Comparison of ENCODE assay signal across 19 mouse cellular contexts in the genomic region with DNA sequence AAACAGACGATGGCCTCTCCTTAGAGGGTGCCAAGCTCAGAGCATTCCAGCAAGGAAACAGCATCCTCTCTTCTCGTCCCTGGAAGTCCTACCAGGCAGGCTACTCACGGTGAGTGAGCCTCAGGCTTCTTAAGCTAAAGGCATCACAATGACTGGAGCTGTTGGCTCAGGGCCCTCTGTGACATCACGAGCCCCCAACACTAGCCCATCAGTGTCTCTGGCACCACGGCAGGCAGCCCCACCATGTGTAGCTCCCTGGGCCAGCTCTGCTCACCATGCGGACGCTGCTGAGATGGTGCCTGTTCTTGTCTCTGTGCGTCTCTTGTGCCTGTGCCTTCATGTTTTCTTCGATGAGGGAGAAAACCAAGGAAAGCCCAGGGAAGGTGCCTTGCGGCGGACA. TPM values are rescaled to one million over a fixed set of nuclear protein-coding genes. Genes with fewer than 3 reads are reported as not detected.
A peak's percentile ranks its signal among the peaks of the same experiment; 100 is the strongest.
DNase-seq lines count a peak whose midpoint lies in the region; ATAC-seq and TF ChIP-seq lines count a peak whose summit lies in the region.
"Had no signal": no experiment of that assay in that cellular context is flagged by ENCODE, and none has a peak within 500 bp of the region (broad histone marks: within the 10 kb centered on the region; RNA-seq: fewer than 3 reads in every experiment).

Fam209 (plus strand) TSS at position 203 of the 400 bp plus-strand sequence.

- ATAC-seq in embryonic facial prominence, embryonic 13.5 days (ENCODE audit: insufficient number of reproducible peaks, insufficient read depth, low FRiP score, low TSS enrichment, low read depth): no peak
- ATAC-seq in intestine, embryonic 15.5 days: no peak
- ATAC-seq in intestine, postnatal 0 days: no peak
- no peak for ATAC-seq in lung, postnatal 0 days
- ATAC-seq in stomach, embryonic 16.5 days (ENCODE audit: insufficient read depth, low FRiP score): no peak
- ATAC-seq in megakaryocyte, adult 5-6 weeks (ENCODE audit: poor library complexity, severe bottlenecking): no peak

- TF ChIP-seq EP300 in lung, postnatal 0 days (IDR thresholded peaks at IDR 0.05): no peak

- no peak for TF ChIP-seq CTCF in intestine, postnatal 0 days (IDR thresholded peaks at IDR 0.05; ENCODE audit: low read depth)
- TF ChIP-seq CTCF in lung, postnatal 0 days (IDR thresholded peaks at IDR 0.05): no peak

- peak within 1 kb of the TSS; percentile 49; the same call in 1 of the 2 replicates for H3K9ac ChIP-seq in embryonic facial prominence, embryonic 13.5 days
- no peak within 1 kb of the TSS for H3K9ac ChIP-seq in intestine, embryonic 15.5 days
- no peak within 1 kb of the TSS for H3K9ac ChIP-seq in intestine, postnatal 0 days (ENCODE audit: low read depth, low read length)
- no peak within 1 kb of the TSS for H3K9ac ChIP-seq in lung, postnatal 0 days (replicated peaks; ENCODE audit: low read depth)
- H3K9ac ChIP-seq in stomach, embryonic 16.5 days (ENCODE audit: low read length): no peak within 1 kb of the TSS

- peaks cover 3% of the 10 kb centered on the region; the same call in 1 of the 2 replicates for H3K27me3 ChIP-seq in embryonic facial prominence, embryonic 13.5 days
- H3K27me3 ChIP-seq in embryonic facial prominence, embryonic 10.5 days (replicated peaks; ENCODE audit: low read depth, poor library complexity, severe bottlenecking): peaks cover 4% of the 10 kb centered on the region; the same call in 1 of the 2 replicates
- 0 out of 2 replicates have a peak, but pooled peaks cover 3% of the 10 kb centered on the region for H3K27me3 ChIP-seq in intestine, embryonic 15.5 days (replicated peaks)
- no peaks in the 10 kb centered on the region for H3K27me3 ChIP-seq in intestine, postnatal 0 days (replicated peaks; ENCODE audit: control insufficient read depth, insufficient read depth, low read length)
- H3K27me3 ChIP-seq in lung, postnatal 0 days (replicated peaks; ENCODE audit: insufficient read depth, low read length): no peaks in the 10 kb centered on the region
- H3K27me3 ChIP-seq in stomach, embryonic 16.5 days (ENCODE audit: control insufficient read depth, insufficient read depth, low read length): no peaks in the 10 kb centered on the region; the same call in 1 of the 2 replicates
- H3K27me3 ChIP-seq: CH12.LX had no signal

- no peak within 1 kb of the TSS for H3K4me2 ChIP-seq in embryonic facial prominence, embryonic 13.5 days
- H3K4me2 ChIP-seq in intestine, embryonic 15.5 days (replicated peaks): no peak within 1 kb of the TSS
- no peak within 1 kb of the TSS for H3K4me2 ChIP-seq in intestine, postnatal 0 days (replicated peaks; ENCODE audit: low read depth)
- no peak within 1 kb of the TSS for H3K4me2 ChIP-seq in lung, postnatal 0 days (replicated peaks; ENCODE audit: low read depth, low read length)
- no peak within 1 kb of the TSS for H3K4me2 ChIP-seq in stomach, embryonic 16.5 days (ENCODE audit: low read depth, low read length)

- no peaks in the 10 kb centered on the region for H3K9me3 ChIP-seq in embryonic facial prominence, embryonic 13.5 days
- H3K9me3 ChIP-seq in embryonic facial prominence, embryonic 10.5 days: no peaks in the 10 kb centered on the region
- H3K9me3 ChIP-seq in intestine, embryonic 15.5 days: no peaks in the 10 kb centered on the region
- H3K9me3 ChIP-seq in intestine, postnatal 0 days (ENCODE audit: control insufficient read depth): no peaks in the 10 kb centered on the region
- H3K9me3 ChIP-seq in lung, postnatal 0 days (ENCODE audit: low read length): no peaks in the 10 kb centered on the region
- no peaks in the 10 kb centered on the region for H3K9me3 ChIP-seq in stomach, embryonic 16.5 days (replicated peaks; ENCODE audit: control insufficient read depth, low read length)

- peaks cover 28% of the 10 kb centered on the region for H3K36me3 ChIP-seq in embryonic facial prominence, embryonic 13.5 days
- H3K36me3 ChIP-seq in embryonic facial prominence, embryonic 10.5 days (replicated peaks): peaks cover 36% of the 10 kb centered on the region
- H3K36me3 ChIP-seq in intestine, embryonic 15.5 days: peaks cover 7% of the 10 kb centered on the region
- peaks cover 26% of the 10 kb centered on the region for H3K36me3 ChIP-seq in intestine, postnatal 0 days (ENCODE audit: control insufficient read depth, insufficient read depth)
- peaks cover 12% of the 10 kb centered on the region; the same call in 1 of the 2 replicates for H3K36me3 ChIP-seq in lung, postnatal 0 days (ENCODE audit: insufficient read depth, low read length)
- H3K36me3 ChIP-seq in stomach, embryonic 16.5 days (ENCODE audit: control insufficient read depth, insufficient read depth, low read length): peaks cover 8% of the 10 kb centered on the region; the same call in 1 of the 2 replicates

- 84% methylated on average over 11 of the region's 11 CpGs for WGBS in embryonic facial prominence, embryonic 13.5 days
- 85% methylated on average over 11 of the region's 11 CpGs for WGBS in embryonic facial prominence, embryonic 10.5 days
- 87% methylated on average over 11 of the region's 11 CpGs for WGBS in intestine, embryonic 15.5 days
- WGBS in intestine, postnatal 0 days: 86% methylated on average over 11 of the region's 11 CpGs
- 87% methylated on average over 11 of the region's 11 CpGs for WGBS in lung, postnatal 0 days
- WGBS in stomach, embryonic 16.5 days: 88% methylated on average over 11 of the region's 11 CpGs

- peaks cover 20% of the 10 kb centered on the region for H3K4me1 ChIP-seq in embryonic facial prominence, embryonic 13.5 days
- peaks cover 11% of the 10 kb centered on the region for H3K4me1 ChIP-seq in embryonic facial prominence, embryonic 10.5 days
- 0 out of 2 replicates have a peak, but pooled peaks cover 4% of the 10 kb centered on the region for H3K4me1 ChIP-seq in intestine, embryonic 15.5 days (replicated peaks)
- H3K4me1 ChIP-seq in intestine, postnatal 0 days (replicated peaks; ENCODE audit: control insufficient read depth, insufficient read depth, low read length): no peaks in the 10 kb centered on the region
- H3K4me1 ChIP-seq in lung, postnatal 0 days (ENCODE audit: insufficient read depth, low read depth, low read length): no peaks in the 10 kb centered on the region; the same call in 1 of the 2 replicates
- H3K4me1 ChIP-seq in stomach, embryonic 16.5 days (ENCODE audit: control insufficient read depth, insufficient read depth, low read length): 0 out of 2 replicates have a peak, but pooled peaks cover 3% of the 10 kb centered on the region

- DNase-seq in embryonic facial prominence, embryonic 10.5 days (ENCODE audit: low spot score): no peak
- no peak for DNase-seq in lung, postnatal 0 days (ENCODE audit: low spot score)
- no peak for DNase-seq in lung, postnatal 4 days
- DNase-seq: adrenal gland, postnatal 10 days; cerebellum, adult 8-10 months; embryo, embryonic 11 days; gastrocnemius, postnatal 14 days; kidney, adult 8-10 months; right cerebral cortex, postnatal 4 days; thymus, postnatal 14 days had no signal

- no peak within 1 kb of the TSS for H3K4me3 ChIP-seq in embryonic facial prominence, embryonic 13.5 days
- H3K4me3 ChIP-seq in embryonic facial prominence, embryonic 10.5 days: no peak within 1 kb of the TSS
- no peak within 1 kb of the TSS for H3K4me3 ChIP-seq in intestine, embryonic 15.5 days (replicated peaks)
- H3K4me3 ChIP-seq in intestine, postnatal 0 days (ENCODE audit: low read depth, low read length): no peak within 1 kb of the TSS
- no peak within 1 kb of the TSS for H3K4me3 ChIP-seq in lung, postnatal 0 days (ENCODE audit: low read depth, low read length)
- no peak within 1 kb of the TSS for H3K4me3 ChIP-seq in stomach, embryonic 16.5 days (replicated peaks; ENCODE audit: low read length)
- H3K4me3 ChIP-seq: layer of hippocampus, adult 2 months had no signal

- H3K27ac ChIP-seq in embryonic facial prominence, embryonic 13.5 days: peak within 1 kb of the TSS; percentile 48; the same call in 1 of the 2 replicates
- no peak within 1 kb of the TSS for H3K27ac ChIP-seq in embryonic facial prominence, embryonic 10.5 days (replicated peaks)
- peak within 1 kb of the TSS; percentile 52 for H3K27ac ChIP-seq in intestine, embryonic 15.5 days
- no peak within 1 kb of the TSS for H3K27ac ChIP-seq in intestine, postnatal 0 days (ENCODE audit: low read depth, low read length)
- H3K27ac ChIP-seq in lung, postnatal 0 days (ENCODE audit: low read length): peak within 1 kb of the TSS; percentile 62
- H3K27ac ChIP-seq in stomach, embryonic 16.5 days (ENCODE audit: low read length): peak within 1 kb of the TSS; percentile 34
- H3K27ac ChIP-seq: layer of hippocampus, adult 2 months had no signal

RNA-seq across cellular contexts. Expression of gene Fam209, which starts in this region (rescaled TPM):
- polyA plus RNA-seq in embryonic facial prominence, embryonic 13.5 days (2015; fragmentation: Nextera tagmentation; extraction: Ambion mirVana): 0.73 TPM in 1 of 2 replicates, not detected in the other
- 0.30 and 0.38 TPM in 2 replicates for polyA plus RNA-seq in embryonic facial prominence, embryonic 10.5 days (2016; fragmentation: Nextera tagmentation; extraction: Ambion mirVana)
- polyA plus RNA-seq in intestine, embryonic 15.5 days (2015; fragmentation: Nextera tagmentation; extraction: Ambion mirVana): not detected in 2 replicates
- polyA plus RNA-seq in intestine, postnatal 0 days (2015; fragmentation: Nextera tagmentation; extraction: Ambion mirVana): not detected in 2 replicates
- 0.27 and 0.41 TPM in 2 replicates for polyA plus RNA-seq in lung, postnatal 0 days (2015; fragmentation: Nextera tagmentation; extraction: Ambion mirVana)
- polyA plus RNA-seq in stomach, embryonic 16.5 days (2015; fragmentation: Nextera tagmentation; extraction: Ambion mirVana): not detected in 2 replicates
- 1.2 and 2.7 TPM in 2 replicates for total RNA-seq in megakaryocyte, adult 5-6 weeks (2015)
- 4.3 and 6.8 TPM in 2 replicates for total RNA-seq in megakaryocyte, adult 5-6 weeks (2017)
- total RNA-seq: heart, adult 8-10 months; layer of hippocampus, adult 2 months had no signal
- polyA plus RNA-seq: neural tube, embryonic 14.5 days had no signal

Comparison
In these comparisons a context has a peak if more than half of its experiments do, and no peak if none do; other contexts are left out.
1. H3K27ac ChIP-seq: peak in embryonic facial prominence, embryonic 13.5 days (single experiment), intestine, embryonic 15.5 days (single experiment), lung, postnatal 0 days (single experiment) and stomach, embryonic 16.5 days (single experiment); none in embryonic facial prominence, embryonic 10.5 days (single experiment) and intestine, postnatal 0 days (single experiment).